Mouse (Mus musculus) heart, adult 2 months (tissue): ENCODE data around the gene Stk39. TPM values are rescaled to one million over a fixed set of nuclear protein-coding genes. Genes with fewer than 3 reads are reported as not detected.

Experiments used
- DNase-seq, 2 experiments: peaks; one replicate each; pipeline ENCODE4 v3.0.0; 2021
- H3K27ac ChIP-seq: fragments of 200-600 bp; 2 replicates; pipeline ENCODE4 v1.8.1; 2022
- H3K27me3 ChIP-seq: fragments of 200-500 bp; 2 replicates; pipeline ENCODE4 v1.6.1; 2012; ENCODE audit warnings: mild to moderate bottlenecking, low read length, inconsistent platforms, mixed read lengths; ENCODE audit not compliant: control insufficient read depth, insufficient read depth
- H3K36me3 ChIP-seq: fragments of 200-500 bp; 2 replicates; pipeline ENCODE4 v1.6.1; 2012; ENCODE audit warnings: low read length, inconsistent platforms; ENCODE audit not compliant: control insufficient read depth, insufficient read depth
- H3K4me1 ChIP-seq: fragments of 200-500 bp; 2 replicates; pipeline ENCODE4 v1.6.1; 2011; ENCODE audit warnings: low read length; ENCODE audit not compliant: control insufficient read depth, insufficient read depth
- H3K4me3 ChIP-seq: fragments of 200-600 bp; 2 replicates; pipeline ENCODE4 v1.8.1; 2022
- H3K79me2 ChIP-seq: fragments of 200-500 bp; replicated peaks from 2 replicates; pipeline ENCODE4 v1.6.1; 2012; ENCODE audit warnings: mild to moderate bottlenecking, inconsistent platforms, low read length, moderate library complexity, mixed read lengths; ENCODE audit not compliant: control insufficient read depth, insufficient read depth
- H3K9ac ChIP-seq: fragments of 200-500 bp; 2 replicates; pipeline ENCODE4 v1.6.1; 2012; ENCODE audit warnings: low read depth, mild to moderate bottlenecking, control low read depth, inconsistent platforms, low read length, mixed read lengths
- CTCF ChIP-seq: fragments of 200-600 bp; IDR thresholded peaks from 2 replicates; pipeline ENCODE4 v1.8.1; 2022; ENCODE audit warnings: antibody characterized with exemption, mild to moderate bottlenecking, moderate library complexity
- EP300 ChIP-seq: fragments of 200-500 bp; IDR thresholded peaks from 2 replicates; pipeline ENCODE4 v1.6.1; 2011; ENCODE audit warnings: low read depth, low read length, control low read depth; ENCODE audit not compliant: insufficient read depth
- POLR2A ChIP-seq: fragments of 200-500 bp; IDR thresholded peaks from 2 replicates; pipeline ENCODE4 v1.6.1; 2011; ENCODE audit warnings: mild to moderate bottlenecking, low read depth, low read length, control low read depth; ENCODE audit not compliant: insufficient read depth
- WGBS: fragments of 180-500 bp; shearing (Covaris S2); methylation state at CpG from one replicate; pipeline ENCODE4 v1.1.7; 2018; 5-methylcytosine and 5-hydroxymethylcytosine counted together
- intact Hi-C: fragments of 180-260 bp; cut with DNase I; formaldehyde crosslinking; loops from one replicate; pipeline ENCODE4 v1.15.1; 2025
- polyA plus RNA-seq: library from polyadenylated mRNA; depleted of rRNA; stranded (reverse); fragments of >200 nt; gene quantifications from 2 replicates; pipeline ENCODE4 v1.2.3, GENCODE M21; 2012
- total RNA-seq, 2 experiments: library from RNA; stranded (reverse); gene quantifications; 2 replicates each; pipeline ENCODE4 v1.2.3; 2021

Stk39 gene
- total and polyA plus RNA-seq, 3 experiments = 34.2 to 85.2 (median 80.9) TPM

DNA sequence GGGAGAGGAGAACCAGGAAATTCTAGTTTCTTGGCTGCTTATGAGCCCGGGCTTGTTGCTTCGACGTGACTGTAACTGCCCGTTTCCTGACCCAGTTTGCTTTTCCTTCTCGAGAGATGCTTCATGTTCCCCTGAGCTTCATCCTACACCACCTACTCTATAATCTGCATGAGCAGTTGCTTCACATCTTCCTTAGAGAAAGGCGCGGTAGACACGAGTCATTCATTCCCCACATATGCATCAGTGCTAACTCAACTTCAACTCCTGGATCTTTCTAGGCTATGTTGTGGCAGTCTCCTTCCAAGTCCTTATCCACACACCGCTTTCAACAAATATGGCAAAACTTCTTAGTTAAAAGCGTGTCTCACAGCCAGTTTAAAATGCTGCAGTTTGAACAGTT lies 184.0 kb downstream of the Stk39 start:
- WGBS = 71% methylated on average over 10 of the region's 10 CpGs
- TF ChIP-seq CTCF (no peak), POLR2A (no peak), EP300 (no peak)
- no peaks in the 10 kb centered on the region for H3K4me1 ChIP-seq
- H3K27ac ChIP-seq = no peak overlapping the region
- no peak for DNase-seq
- intact Hi-C loops = no loop called here
- no peak overlapping the region for H3K9ac ChIP-seq
- H3K4me3 ChIP-seq = no peak overlapping the region
- no peaks in the 10 kb centered on the region for H3K79me2 ChIP-seq
- H3K36me3 ChIP-seq = no peaks in the 10 kb centered on the region
- no peaks in the 10 kb centered on the region for H3K27me3 ChIP-seq

DNA sequence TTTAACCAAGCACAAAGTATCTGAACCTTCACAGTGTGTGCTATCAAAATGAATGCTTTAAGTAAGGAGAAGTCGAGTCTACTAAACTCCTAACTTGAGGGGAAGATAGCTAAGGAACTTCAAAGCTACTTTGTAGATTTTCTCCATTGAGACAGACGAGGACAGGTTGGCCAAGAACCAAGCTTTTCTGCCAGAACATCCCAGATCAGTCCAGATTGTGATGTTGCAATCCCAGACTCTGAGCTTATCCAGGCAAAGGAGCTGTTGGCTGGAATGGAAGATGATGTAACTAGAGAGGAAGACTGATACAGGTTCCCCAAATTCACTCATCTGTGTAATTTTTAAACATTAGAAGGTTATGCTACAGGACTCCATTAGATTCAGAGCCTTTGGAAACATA lies 187.7 kb downstream of the Stk39 start:
- DNase-seq = peak; percentile 43 to 50
- Histone ChIP-seq H3K27ac (no peak overlapping the region), H3K4me3 (no peak overlapping the region), H3K36me3 (no peaks in the 10 kb centered on the region), H3K79me2 (no peaks in the 10 kb centered on the region), H3K9ac (no peak overlapping the region), H3K27me3 (no peaks in the 10 kb centered on the region), H3K4me1 (no peaks in the 10 kb centered on the region)
- 60% methylated on average over 2 of the region's 2 CpGs for WGBS
- TF ChIP-seq EP300 (no peak), CTCF (no peak), POLR2A (no peak)
- intact Hi-C loops = no loop called here

DNA sequence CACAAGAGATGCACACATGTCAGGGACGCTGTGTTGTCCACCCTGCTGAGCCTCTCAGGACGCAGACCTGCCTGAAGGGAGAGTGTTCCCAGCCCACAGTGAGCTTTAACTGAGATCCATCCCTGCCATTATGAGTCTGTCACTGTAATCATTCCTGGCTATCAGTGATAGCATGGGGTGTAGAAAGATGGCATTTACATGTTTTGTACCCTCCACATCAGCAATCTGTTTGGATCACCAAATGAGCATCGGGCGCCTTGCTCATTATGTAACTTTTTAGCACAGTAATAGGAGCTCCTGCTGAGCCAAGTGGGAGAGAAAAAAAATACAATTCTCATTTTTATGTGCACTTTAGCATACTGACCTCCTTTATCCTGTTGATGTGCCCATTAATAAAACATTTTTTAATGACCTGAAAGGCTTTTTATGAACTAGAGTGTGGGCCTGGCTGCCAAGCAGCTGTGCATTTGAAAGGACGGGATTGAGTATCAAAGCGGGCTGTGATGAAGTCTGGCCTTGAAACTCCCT lies 189.0 kb downstream of the Stk39 start:
- Histone ChIP-seq H3K36me3 (no peaks in the 10 kb centered on the region), H3K27me3 (no peaks in the 10 kb centered on the region), H3K27ac (no peak overlapping the region), H3K4me3 (no peak overlapping the region), H3K79me2 (no peaks in the 10 kb centered on the region), H3K4me1 (no peaks in the 10 kb centered on the region), H3K9ac (no peak overlapping the region)
- no peak for DNase-seq
- 94% methylated on average over 6 of the region's 6 CpGs for WGBS
- intact Hi-C loops = no loop called here
- TF ChIP-seq POLR2A = no peak
- TF ChIP-seq EP300 = no peak
- no peak for TF ChIP-seq CTCF

GRCm38 (mm10) chr2:68281575-68281974 lies 190.5 kb downstream of the Stk39 start:
- Histone ChIP-seq H3K4me1 (no peaks in the 10 kb centered on the region), H3K79me2 (no peaks in the 10 kb centered on the region), H3K27me3 (no peaks in the 10 kb centered on the region; the same call in 1 of the 2 replicates), H3K9ac (no peak overlapping the region), H3K36me3 (no peaks in the 10 kb centered on the region), H3K27ac (no peak overlapping the region), H3K4me3 (no peak overlapping the region)
- intact Hi-C loops = no loop called here
- WGBS = 88% methylated on average over 3 of the region's 3 CpGs
- TF ChIP-seq CTCF (no peak), EP300 (no peak), POLR2A (no peak)
- DNase-seq = no peak

- H3K9ac ChIP-seq = no peak overlapping the region
- H3K4me3 ChIP-seq = no peak overlapping the region
- TF ChIP-seq CTCF (no peak), POLR2A (no peak), EP300 (no peak)
- no peaks in the 10 kb centered on the region for H3K79me2 ChIP-seq
- H3K27ac ChIP-seq = no peak overlapping the region
- 37% methylated on average over 4 of the region's 4 CpGs for WGBS
- intact Hi-C loops = no loop called here
- no peak for DNase-seq
- H3K4me1 ChIP-seq = no peaks in the 10 kb centered on the region; the same call in none of the 2 replicates
- H3K36me3 ChIP-seq = peaks cover 6% of the 10 kb centered on the region; the same call in 1 of the 2 replicates
- no peaks in the 10 kb centered on the region for H3K27me3 ChIP-seq
Observed at GRCm38 (mm10) chr2:68271301-68271700, 200.8 kb downstream of the Stk39 start.

GRCm38 (mm10) chr2:68270836-68271235 lies 201.2 kb downstream of the Stk39 start:
- WGBS = 62% methylated on average over 6 of the region's 6 CpGs
- Histone ChIP-seq H3K27me3 (no peaks in the 10 kb centered on the region), H3K4me1 (no peaks in the 10 kb centered on the region; the same call in none of the 2 replicates), H3K9ac (no peak overlapping the region), H3K36me3 (peaks cover 6% of the 10 kb centered on the region; the same call in 1 of the 2 replicates), H3K4me3 (no peak overlapping the region), H3K27ac (no peak overlapping the region), H3K79me2 (no peaks in the 10 kb centered on the region)
- intact Hi-C loops = no loop called here
- no peak for DNase-seq
- TF ChIP-seq CTCF (no peak), EP300 (no peak), POLR2A (no peak)
